Mouse (Mus musculus) midbrain, embryonic 15.5 days (tissue): ENCODE measurements around the gene Hmga1. TPM values are rescaled to one million over a fixed set of nuclear protein-coding genes. Genes with fewer than 3 reads are reported as not detected.
A peak's percentile ranks its signal among the peaks of the same experiment; 100 is the strongest.

Experiments used
- ATAC-seq: fragments of 200-750 bp; cut with Nextera tagmentation; replicated peaks from 2 replicates; pipeline ENCODE4 v1.8.0; 2017; ENCODE audit warnings: moderate TSS enrichment
- H3K27ac ChIP-seq: fragments of 300-500 bp; sonication (generic); 2 replicates; pipeline ENCODE4 v1.5.1; 2015; ENCODE audit warnings: mild to moderate bottlenecking, inconsistent platforms
- H3K27me3 ChIP-seq: fragments of 300-500 bp; sonication (generic); replicated peaks from 2 replicates; pipeline ENCODE4 v1.6.1; 2015; ENCODE audit warnings: inconsistent platforms
- H3K36me3 ChIP-seq: fragments of 300-500 bp; sonication (generic); replicated peaks from 2 replicates; pipeline ENCODE4 v1.6.1; 2015; ENCODE audit warnings: inconsistent platforms
- H3K4me1 ChIP-seq: fragments of 300-500 bp; sonication (generic); 2 replicates; pipeline ENCODE4 v1.6.1; 2015; ENCODE audit warnings: inconsistent platforms
- H3K4me2 ChIP-seq: fragments of 300-500 bp; sonication (generic); 2 replicates; pipeline ENCODE4 v1.6.1; 2015; ENCODE audit warnings: inconsistent platforms, mild to moderate bottlenecking, moderate library complexity
- H3K4me3 ChIP-seq: fragments of 300-500 bp; sonication (generic); 2 replicates; pipeline ENCODE4 v1.5.1; 2015; ENCODE audit warnings: mild to moderate bottlenecking, inconsistent platforms
- H3K9ac ChIP-seq: fragments of 300-500 bp; sonication (generic); 2 replicates; pipeline ENCODE4 v1.6.1; 2015; ENCODE audit warnings: mild to moderate bottlenecking, inconsistent platforms
- H3K9me3 ChIP-seq: fragments of 300-500 bp; sonication (generic); 2 replicates; pipeline ENCODE4 v1.6.1; 2016; ENCODE audit warnings: inconsistent platforms
- WGBS: fragments of 180-500 bp; shearing (Covaris S2); methylation state at CpG from one replicate; pipeline ENCODE4 v1.1.7; 2015; ENCODE audit warnings: mixed read lengths; 5-methylcytosine and 5-hydroxymethylcytosine counted together
- polyA plus RNA-seq: library from polyadenylated mRNA; unstranded; fragments of >200 nt; fragmentation: Nextera tagmentation; extraction: Ambion mirVana; gene quantifications from 2 replicates; pipeline ENCODE4 v1.2.1, GENCODE M21; 2015

Gene Hmga1
- polyA plus RNA-seq, 1 experiment from 2014 or later: 138 TPM

GRCm38 (mm10) chr17:27564391-27565162 lies 8.3 kb downstream of the Hmga1 start:
- Histone ChIP-seq H3K4me2 (peak overlapping the region; percentile 93), H3K9me3 (no peaks in the 10 kb centered on the region), H3K27ac (peak overlapping the region; percentile 71; the same call in 1 of the 2 replicates), H3K4me3 (peak overlapping the region; percentile 78), H3K36me3 (no peaks in the 10 kb centered on the region), H3K4me1 (peaks cover 31% of the 10 kb centered on the region), H3K9ac (peak overlapping the region; percentile 73), H3K27me3 (no peaks in the 10 kb centered on the region)
- 13% methylated on average over 20 of the region's 20 CpGs for WGBS
- no peak for ATAC-seq

GRCm38 (mm10) chr17:27565163-27565941 lies 9.1 kb downstream of the Hmga1 start, which contains the start of gene AI413582:
Gene AI413582, minus strand, starts transcription at chr17:27565756.
- H3K27ac ChIP-seq: peak within 1 kb of the TSS; percentile 71
- peak within 1 kb of the TSS; percentile 78 for H3K4me3 ChIP-seq
- no peaks in the 10 kb centered on the region for H3K9me3 ChIP-seq
- H3K36me3 ChIP-seq: no peaks in the 10 kb centered on the region
- peak within 1 kb of the TSS; percentile 73 for H3K9ac ChIP-seq
- ATAC-seq: peak; percentile 96
- H3K27me3 ChIP-seq: no peaks in the 10 kb centered on the region
- under 1% methylated on average over 58 of the region's 58 CpGs for WGBS
- H3K4me1 ChIP-seq: peaks cover 31% of the 10 kb centered on the region
- peak within 1 kb of the TSS; percentile 93 for H3K4me2 ChIP-seq

DNA sequence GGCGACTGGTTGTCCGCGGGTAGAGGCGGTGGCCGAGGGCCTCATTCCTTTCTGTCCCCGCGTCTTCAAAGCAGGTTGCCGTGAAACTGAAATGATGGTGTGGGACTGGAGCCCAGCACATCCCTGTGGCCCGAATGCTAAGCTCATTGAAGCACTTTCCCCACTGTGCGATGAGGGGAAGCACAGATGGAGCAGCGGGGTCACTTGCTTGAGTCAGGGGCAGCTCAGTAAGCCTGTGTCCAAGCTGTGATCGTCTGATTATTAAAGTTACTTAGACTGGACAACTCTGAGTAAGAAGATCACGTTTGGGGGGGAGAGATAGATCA lies 9.6 kb downstream of the Hmga1 start:
- Histone ChIP-seq H3K9ac (peak overlapping the region; percentile 70), H3K9me3 (no peaks in the 10 kb centered on the region), H3K27me3 (no peaks in the 10 kb centered on the region), H3K4me3 (peak overlapping the region; percentile 78), H3K36me3 (no peaks in the 10 kb centered on the region), H3K27ac (peak overlapping the region; percentile 69; the same call in 1 of the 2 replicates), H3K4me2 (peak overlapping the region; percentile 93), H3K4me1 (peaks cover 31% of the 10 kb centered on the region)
- WGBS: under 1% methylated on average over 13 of the region's 13 CpGs
- ATAC-seq: no peak

DNA sequence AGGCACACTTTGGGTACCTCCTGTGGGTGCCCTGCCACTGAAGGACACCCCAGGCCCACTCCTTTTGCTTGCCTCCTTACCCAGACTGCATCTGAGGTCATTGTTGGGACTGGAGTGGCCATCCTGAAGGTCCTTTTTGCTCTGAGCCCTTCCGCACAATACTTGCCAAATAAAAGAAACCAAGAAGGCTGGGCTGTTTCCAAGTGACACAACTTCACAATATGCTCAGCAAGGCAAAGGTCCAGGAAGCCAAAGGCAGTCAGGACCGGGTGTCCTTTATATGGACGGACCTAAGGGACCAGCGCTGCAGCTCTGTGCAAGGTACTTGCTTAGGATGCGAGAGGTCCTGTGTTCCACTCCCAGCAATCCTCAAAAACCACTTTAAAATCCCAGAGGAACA lies 11.9 kb downstream of the Hmga1 start:
- H3K27ac ChIP-seq: no peak overlapping the region

DNA sequence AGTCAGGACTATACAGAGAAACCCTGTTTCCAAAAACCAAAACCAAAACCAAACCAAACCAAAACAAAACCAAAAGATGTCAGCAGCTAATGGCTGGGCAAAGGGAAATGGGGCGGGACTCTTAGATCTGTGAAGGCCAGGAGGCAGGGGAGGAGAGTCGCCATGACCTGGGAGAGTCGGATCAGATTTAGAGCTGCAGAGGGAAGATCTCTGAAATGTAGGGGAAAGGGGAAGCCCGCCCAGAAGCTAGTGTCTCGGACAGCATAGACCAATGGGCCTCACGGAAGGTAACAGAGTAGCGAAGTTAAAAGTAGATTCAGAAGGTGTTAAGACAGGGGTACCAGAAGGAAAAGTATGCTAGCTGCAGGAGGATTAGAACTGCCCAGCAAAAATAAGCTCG lies 15.0 kb downstream of the Hmga1 start:
- Histone ChIP-seq H3K36me3 (no peaks in the 10 kb centered on the region), H3K27me3 (no peaks in the 10 kb centered on the region), H3K27ac (no peak overlapping the region), H3K9ac (no peak overlapping the region), H3K4me1 (peaks cover 7% of the 10 kb centered on the region), H3K4me2 (no peak overlapping the region), H3K9me3 (no peaks in the 10 kb centered on the region), H3K4me3 (no peak overlapping the region)
- no peak for ATAC-seq
- WGBS: 80% methylated on average over 8 of the region's 8 CpGs

More for the DNA sequence above, 11.9 kb downstream of the Hmga1 start:
- Histone ChIP-seq H3K9me3 (no peaks in the 10 kb centered on the region), H3K4me3 (no peak overlapping the region), H3K36me3 (no peaks in the 10 kb centered on the region), H3K4me1 (peaks cover 29% of the 10 kb centered on the region), H3K27me3 (no peaks in the 10 kb centered on the region), H3K4me2 (no peak overlapping the region), H3K9ac (no peak overlapping the region)
- WGBS: 87% methylated on average over 5 of the region's 5 CpGs
- no peak for ATAC-seq

DNA sequence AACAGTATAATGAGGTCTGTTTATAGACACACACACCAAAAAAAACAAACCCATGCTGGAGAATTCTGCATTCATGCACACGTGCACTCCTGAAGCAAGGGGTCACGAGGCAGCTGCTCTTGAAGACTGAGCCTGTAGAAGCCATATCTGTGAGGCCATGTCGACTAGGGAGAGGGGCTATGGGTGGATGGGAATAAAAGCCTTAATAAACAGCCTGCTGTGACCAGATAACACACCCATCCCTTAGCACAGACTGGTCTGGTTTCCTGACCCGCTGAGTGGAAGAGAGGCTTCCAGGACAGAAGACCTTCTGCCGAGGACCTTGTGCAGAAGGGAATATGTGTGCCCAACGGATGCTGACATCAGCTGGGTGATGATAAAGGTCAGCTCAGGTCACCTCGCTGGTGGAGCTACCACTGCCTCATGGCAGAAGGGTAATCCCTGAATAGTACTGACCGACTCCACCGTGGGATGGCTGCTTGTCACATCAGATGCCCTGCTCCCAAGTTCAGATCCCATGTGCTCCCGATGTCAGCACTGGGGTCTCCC lies 17.5 kb downstream of the Hmga1 start:
- H3K27ac ChIP-seq: no peak overlapping the region
- 90% methylated on average over 10 of the region's 10 CpGs for WGBS
- no peaks in the 10 kb centered on the region for H3K27me3 ChIP-seq
- H3K4me1 ChIP-seq: no peaks in the 10 kb centered on the region
- H3K4me3 ChIP-seq: no peak overlapping the region
- peaks cover 5% of the 10 kb centered on the region; the same call in 1 of the 2 replicates for H3K36me3 ChIP-seq
- no peak overlapping the region for H3K9ac ChIP-seq
- no peak overlapping the region for H3K4me2 ChIP-seq
- no peak for ATAC-seq
- no peaks in the 10 kb centered on the region for H3K9me3 ChIP-seq

- peaks cover 12% of the 10 kb centered on the region; the same call in 1 of the 2 replicates for H3K36me3 ChIP-seq
Observed at GRCm38 (mm10) chr17:27574470-27575115, 18.3 kb downstream of the Hmga1 start.

DNA sequence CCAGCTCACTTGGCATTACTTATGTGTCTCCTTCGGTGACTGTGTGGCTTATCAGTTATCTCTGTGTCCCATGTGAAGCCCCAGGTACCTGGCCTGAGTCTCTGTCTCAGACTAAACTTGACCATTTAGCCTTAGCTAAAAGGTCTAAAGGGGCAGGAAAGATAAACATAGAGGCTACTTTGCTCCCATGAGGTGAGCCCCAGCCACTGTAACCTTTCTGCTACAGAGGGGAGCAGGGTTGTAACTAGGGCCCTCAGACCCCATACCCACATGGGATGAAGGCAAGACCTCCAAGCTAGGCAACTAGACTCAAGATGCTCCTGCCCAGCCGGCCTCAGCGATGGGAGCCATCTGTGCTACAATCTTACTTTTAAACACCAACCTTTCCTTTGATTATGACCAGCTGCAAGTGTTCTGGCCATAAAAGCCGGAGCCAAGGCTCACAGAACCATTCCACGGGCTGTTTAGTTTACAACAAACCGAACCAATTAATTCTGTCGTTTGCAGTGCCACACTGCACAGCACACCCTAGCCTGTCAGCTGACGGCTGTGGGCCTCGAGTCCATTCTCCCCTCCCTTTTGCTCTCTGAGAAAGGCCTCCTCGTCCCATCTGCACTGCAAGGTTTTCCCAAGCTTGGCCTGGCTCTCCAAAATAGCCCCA lies 18.9 kb downstream of the Hmga1 start:
- no peak overlapping the region for H3K4me3 ChIP-seq
- H3K36me3 ChIP-seq: peaks cover 12% of the 10 kb centered on the region; the same call in 1 of the 2 replicates
- WGBS: 90% methylated on average over 10 of the region's 10 CpGs
- no peaks in the 10 kb centered on the region for H3K9me3 ChIP-seq
- no peak overlapping the region for H3K4me2 ChIP-seq
- no peaks in the 10 kb centered on the region for H3K27me3 ChIP-seq
- no peak overlapping the region for H3K9ac ChIP-seq
- H3K4me1 ChIP-seq: no peaks in the 10 kb centered on the region
- no peak overlapping the region for H3K27ac ChIP-seq
- ATAC-seq: no peak

More at GRCm38 (mm10) chr17:27574470-27575115, 18.3 kb downstream of the Hmga1 start:
- H3K9me3 ChIP-seq: no peaks in the 10 kb centered on the region
- H3K4me3 ChIP-seq: no peak overlapping the region
- no peak overlapping the region for H3K27ac ChIP-seq
- H3K9ac ChIP-seq: no peak overlapping the region
- ATAC-seq: no peak
- H3K27me3 ChIP-seq: no peaks in the 10 kb centered on the region
- no peaks in the 10 kb centered on the region for H3K4me1 ChIP-seq
- 87% methylated on average over 16 of the region's 16 CpGs for WGBS
- H3K4me2 ChIP-seq: no peak overlapping the region

DNA sequence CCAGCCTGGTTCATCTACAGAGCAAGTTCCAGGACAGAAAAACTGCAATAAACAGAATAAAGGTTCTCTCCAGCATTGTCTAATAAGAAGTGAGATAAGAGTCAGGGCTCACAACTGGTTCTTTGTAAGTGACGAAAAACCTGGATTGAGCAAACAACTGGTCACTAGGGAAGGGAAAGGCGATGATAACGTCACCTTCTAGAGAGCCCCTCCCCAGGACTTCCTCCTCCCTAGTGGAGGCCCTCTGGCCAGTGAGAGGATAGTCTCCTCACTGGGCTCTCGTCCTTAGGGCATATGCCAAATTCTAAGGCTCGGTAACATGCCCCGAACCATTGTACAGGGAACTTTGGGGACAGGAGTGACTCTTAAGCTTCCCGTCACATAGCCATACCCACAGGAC lies 19.8 kb downstream of the Hmga1 start:
- peaks cover 16% of the 10 kb centered on the region for H3K36me3 ChIP-seq
- no peak for ATAC-seq
- H3K4me3 ChIP-seq: no peak overlapping the region
- H3K27me3 ChIP-seq: no peaks in the 10 kb centered on the region
- H3K27ac ChIP-seq: no peak overlapping the region
- WGBS: 91% methylated on average over 7 of the region's 7 CpGs
- H3K9ac ChIP-seq: no peak overlapping the region
- no peak overlapping the region for H3K4me2 ChIP-seq
- no peaks in the 10 kb centered on the region for H3K9me3 ChIP-seq
- no peaks in the 10 kb centered on the region for H3K4me1 ChIP-seq

DNA sequence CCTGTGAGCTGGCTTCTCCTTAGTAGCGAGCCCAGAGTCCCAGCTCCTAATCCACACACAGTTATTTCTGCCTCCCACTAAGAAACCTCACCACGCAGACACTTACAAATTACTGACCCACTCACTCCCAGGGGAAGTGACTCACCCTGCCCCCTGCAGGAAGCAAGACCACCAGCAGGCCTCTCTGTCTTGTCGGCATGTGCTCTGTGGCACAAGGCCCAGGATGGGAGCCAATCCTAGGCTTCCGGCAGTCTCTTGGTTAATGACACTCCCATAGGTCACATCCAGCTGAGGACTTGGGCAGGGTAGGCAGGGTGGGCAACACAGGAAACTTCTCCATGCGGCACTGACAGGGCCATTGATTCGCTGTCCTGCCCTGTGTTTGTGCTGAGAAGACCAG lies 21.2 kb downstream of the Hmga1 start:
- Histone ChIP-seq H3K9ac (no peak overlapping the region), H3K27me3 (no peaks in the 10 kb centered on the region), H3K9me3 (no peaks in the 10 kb centered on the region), H3K4me3 (no peak overlapping the region), H3K4me1 (no peaks in the 10 kb centered on the region), H3K27ac (no peak overlapping the region), H3K4me2 (no peak overlapping the region), H3K36me3 (peaks cover 20% of the 10 kb centered on the region)
- no peak for ATAC-seq
- 71% methylated on average over 6 of the region's 6 CpGs for WGBS

DNA sequence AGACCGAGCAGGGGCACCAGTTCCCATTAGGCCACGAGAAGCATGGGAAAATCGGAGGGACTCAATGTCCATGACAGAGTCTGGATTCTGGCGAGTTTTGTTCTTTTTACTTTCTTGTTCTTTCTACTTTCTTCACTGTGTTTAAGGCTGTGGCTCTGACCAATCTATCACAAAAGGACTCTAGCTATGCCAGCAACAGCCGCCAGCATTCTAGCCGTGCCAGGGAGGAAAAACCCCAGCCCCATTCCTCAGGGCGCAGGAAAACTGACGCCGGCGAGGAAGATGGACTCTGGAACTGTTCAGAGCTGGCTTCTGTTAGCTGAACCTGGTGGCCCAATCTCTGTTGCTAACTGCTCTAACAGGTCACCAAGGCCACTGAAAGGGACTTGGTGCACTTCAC lies 22.2 kb downstream of the Hmga1 start:
- no peak for ATAC-seq
- WGBS: 95% methylated on average over 10 of the region's 10 CpGs

More for the DNA sequence above, 22.2 kb downstream of the Hmga1 start:
- H3K4me3 ChIP-seq: no peak overlapping the region
- no peak overlapping the region for H3K9ac ChIP-seq
- H3K9me3 ChIP-seq: no peaks in the 10 kb centered on the region
- H3K36me3 ChIP-seq: peaks cover 25% of the 10 kb centered on the region
- H3K27ac ChIP-seq: 0 out of 2 replicates have a peak overlapping the region, but pooled peaks have one; percentile 34
- no peak overlapping the region for H3K4me2 ChIP-seq
- no peaks in the 10 kb centered on the region for H3K4me1 ChIP-seq
- H3K27me3 ChIP-seq: no peaks in the 10 kb centered on the region
